Mouse (Mus musculus) megakaryocyte, adult 5-6 weeks (primary cell): ENCODE measurements around the gene Cpsf6. TPM values are rescaled to one million over a fixed set of nuclear protein-coding genes. Genes with fewer than 3 reads are reported as not detected.

Experiments used
- ATAC-seq: 2 replicates; pipeline ENCODE4 v1.8.0; 2016; ENCODE audit warnings: mild to moderate bottlenecking, inconsistent platforms; ENCODE audit not compliant: poor library complexity, severe bottlenecking
- total RNA-seq, 2 experiments: library from RNA; stranded (forward) in 1 of 2; stranded (reverse) in 1 of 2; fragments of 153-499, 151-499 nt in 1 of 2; fragments of 221-1000, 200-1000 nt in 1 of 2; gene quantifications; 2 replicates each; pipeline versions ENCODE4 v1.2.3 to v1.2.4; 2015 to 2017

Cpsf6 gene
- 70.3 and 88.4 TPM in 2 replicates for total RNA-seq (2015)
- total RNA-seq (2017): 87.7 and 103 TPM in 2 replicates

GRCm38 (mm10) chr10:117379908-117380307, at the start of gene Cpsf6:
Gene Cpsf6, minus strand, starts transcription at chr10:117380015.
- ATAC-seq: no peak

GRCm38 (mm10) chr10:117426615-117426969, 46.8 kb upstream of the Cpsf6 start:
- no peak for ATAC-seq

GRCm38 (mm10) chr10:117425907-117426614, 46.2 kb upstream of the Cpsf6 start:
- ATAC-seq: no peak

GRCm38 (mm10) chr10:117425013-117425412, 45.2 kb upstream of the Cpsf6 start:
- no peak for ATAC-seq

GRCm38 (mm10) chr10:117424146-117424905, 44.5 kb upstream of the Cpsf6 start:
- no peak for ATAC-seq

GRCm38 (mm10) chr10:117423025-117424002, 43.5 kb upstream of the Cpsf6 start:
- no peak for ATAC-seq

GRCm38 (mm10) chr10:117422174-117422808, 42.5 kb upstream of the Cpsf6 start:
- no peak for ATAC-seq

GRCm38 (mm10) chr10:117421283-117422107, 41.7 kb upstream of the Cpsf6 start:
- no peak for ATAC-seq

GRCm38 (mm10) chr10:117420502-117421282, 40.9 kb upstream of the Cpsf6 start:
- no peak for ATAC-seq

GRCm38 (mm10) chr10:117419577-117420290, 39.9 kb upstream of the Cpsf6 start:
- ATAC-seq: no peak

GRCm38 (mm10) chr10:117418668-117419237, 38.9 kb upstream of the Cpsf6 start:
- peak; percentile 26; the same call in 1 of the 2 replicates for ATAC-seq

GRCm38 (mm10) chr10:117417772-117418667, 38.2 kb upstream of the Cpsf6 start:
- peak; percentile 77 for ATAC-seq

- ATAC-seq: peak; percentile 81
These were observed 37.6 kb upstream of the Cpsf6 start for GRCm38 (mm10) chr10:117417470-117417767.

GRCm38 (mm10) chr10:117416636-117417469, 37.0 kb upstream of the Cpsf6 start:
- ATAC-seq: peak; percentile 7; the same call in 1 of the 2 replicates

GRCm38 (mm10) chr10:117416095-117416494, 36.3 kb upstream of the Cpsf6 start:
- ATAC-seq: no peak
